Mouse (Mus musculus) hindbrain, postnatal 0 days (tissue): ENCODE data around the gene Pan3. TPM values are rescaled to one million over a fixed set of nuclear protein-coding genes. Genes with fewer than 3 reads are reported as not detected.
A peak's percentile ranks its signal among the peaks of the same experiment; 100 is the strongest.

ENCODE experiments used
- ATAC-seq: fragments of 200-750 bp; cut with Nextera tagmentation; 2 replicates; pipeline ENCODE4 v1.8.0; 2017; ENCODE audit warnings: mild to moderate bottlenecking, moderate TSS enrichment, moderate library complexity
- DNase-seq: peaks from one replicate; pipeline ENCODE4 v3.0.0-alpha.2; 2015; ENCODE audit warnings: low spot score
- H3K27ac ChIP-seq: fragments of 300-500 bp; sonication (generic); 2 replicates; pipeline ENCODE4 v1.5.1; 2014; ENCODE audit warnings: mild to moderate bottlenecking
- H3K27me3 ChIP-seq: fragments of 300-500 bp; sonication (generic); 2 replicates; pipeline ENCODE4 v1.6.1; 2014; ENCODE audit warnings: low read length, mixed read lengths; ENCODE audit not compliant: insufficient read depth
- H3K36me3 ChIP-seq: fragments of 300-500 bp; sonication (generic); 2 replicates; pipeline ENCODE4 v1.6.1; 2014; ENCODE audit warnings: low read length, mixed read lengths; ENCODE audit not compliant: insufficient read depth
- H3K4me1 ChIP-seq: fragments of 300-500 bp; sonication (generic); 2 replicates; pipeline ENCODE4 v1.6.1; 2014; ENCODE audit warnings: antibody characterized with exemption, low read length, mixed read lengths; ENCODE audit not compliant: insufficient read depth
- H3K4me2 ChIP-seq: fragments of 300-500 bp; sonication (generic); 2 replicates; pipeline ENCODE4 v1.6.1; 2014; ENCODE audit warnings: low read depth, mild to moderate bottlenecking, low read length, moderate library complexity, mixed read lengths
- H3K4me3 ChIP-seq: fragments of 300-500 bp; sonication (generic); 2 replicates; pipeline ENCODE4 v1.5.1; 2014; ENCODE audit warnings: low read length
- H3K9ac ChIP-seq: fragments of 300-500 bp; sonication (generic); replicated peaks from 2 replicates; pipeline ENCODE4 v1.6.1; 2014; ENCODE audit warnings: mild to moderate bottlenecking, low read length, moderate library complexity, mixed read lengths
- H3K9me3 ChIP-seq: fragments of 300-500 bp; sonication (generic); 2 replicates; pipeline ENCODE4 v1.6.1; 2016; ENCODE audit warnings: low read length, mixed read lengths
- CTCF ChIP-seq: IDR thresholded peaks from 2 replicates; pipeline ENCODE4 v1.5.1; 2016; ENCODE audit warnings: antibody characterized with exemption, control low read depth, low read depth
- WGBS: fragments of 180-500 bp; shearing (Covaris S2); extraction: QIAGEN DNeasy Blood & Tissue Kit; methylation state at CpG from one replicate; pipeline ENCODE4 v1.1.7; 2014; 5-methylcytosine and 5-hydroxymethylcytosine counted together
- polyA plus RNA-seq: library from polyadenylated mRNA; unstranded; fragments of >200 nt; fragmentation: Nextera tagmentation; extraction: Ambion mirVana; gene quantifications from 2 replicates; pipeline ENCODE4 v1.2.1, GENCODE M21; 2015
- total RNA-seq: library from RNA; depleted of rRNA; stranded (reverse); fragments of >200 nt; gene quantifications from 2 replicates; pipeline ENCODE4 v1.2.3, GENCODE M21; 2014

Gene Pan3
- total and polyA plus RNA-seq, 2 experiments from 2014 or later: 53.9 to 80.5 TPM

DNA sequence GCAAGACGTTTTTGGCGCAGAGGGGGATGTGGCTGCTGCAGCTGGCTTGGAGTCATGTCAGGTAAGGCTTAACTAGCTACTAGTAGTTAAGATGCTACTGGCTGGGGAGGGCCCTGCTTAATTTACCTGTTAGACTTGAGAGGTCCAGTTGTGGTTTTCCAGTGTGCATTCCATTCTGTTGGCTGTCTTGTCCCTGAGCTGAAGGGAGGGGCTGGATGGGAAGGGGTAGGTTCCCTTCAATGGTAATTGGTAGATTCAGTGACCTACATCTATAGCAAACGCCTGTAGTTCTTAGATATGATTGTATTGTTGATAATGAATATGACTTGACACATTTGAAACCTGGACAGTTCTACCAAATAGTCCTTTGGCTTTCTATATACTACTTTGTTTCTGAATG lies 62.5 kb downstream of the Pan3 start:
- H3K4me1 ChIP-seq: no peaks in the 10 kb centered on the region
- no peak overlapping the region for H3K27ac ChIP-seq
- no peak for TF ChIP-seq CTCF
- no peaks in the 10 kb centered on the region for H3K27me3 ChIP-seq
- H3K9ac ChIP-seq: no peak overlapping the region
- DNase-seq (no peak), ATAC-seq (no peak)
- WGBS: 87% methylated on average over 3 of the region's 3 CpGs
- no peak overlapping the region for H3K4me3 ChIP-seq
- H3K36me3 ChIP-seq: no peaks in the 10 kb centered on the region
- no peak overlapping the region for H3K4me2 ChIP-seq
- H3K9me3 ChIP-seq: no peaks in the 10 kb centered on the region

DNA sequence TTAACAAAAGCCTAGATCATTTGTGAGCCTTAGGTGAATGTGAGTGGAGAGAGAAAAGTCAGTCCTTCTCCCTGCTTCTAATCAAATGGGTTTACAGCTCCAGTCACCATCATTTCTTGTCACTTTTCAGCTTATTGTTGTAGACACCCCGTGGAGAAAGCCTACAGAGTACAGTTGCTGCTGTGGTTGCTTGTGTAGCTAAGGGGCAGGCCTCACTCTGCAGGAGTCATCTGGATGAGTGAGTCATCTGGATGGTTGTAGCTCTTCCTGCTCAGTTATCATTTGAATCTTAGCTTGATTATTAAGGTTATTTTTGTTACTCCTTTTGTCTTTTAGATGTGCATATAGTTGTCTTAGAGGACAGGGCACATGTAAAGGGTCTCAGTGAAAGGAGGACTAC lies 63.2 kb downstream of the Pan3 start:
- 50% methylated on average over 1 of the region's 1 CpGs for WGBS
- TF ChIP-seq CTCF: no peak
- DNase-seq: no peak

GRCm38 (mm10) chr5:147493685-147494084 lies 63.7 kb downstream of the Pan3 start:
- Histone ChIP-seq H3K4me2 (no peak overlapping the region), H3K4me3 (no peak overlapping the region), H3K4me1 (no peaks in the 10 kb centered on the region), H3K9ac (no peak overlapping the region), H3K27me3 (no peaks in the 10 kb centered on the region), H3K27ac (no peak overlapping the region), H3K9me3 (no peaks in the 10 kb centered on the region), H3K36me3 (no peaks in the 10 kb centered on the region)
- TF ChIP-seq CTCF: no peak
- no peak for ATAC-seq
- 93% methylated on average over 8 of the region's 8 CpGs for WGBS
- no peak for DNase-seq

More for the DNA sequence above, 63.2 kb downstream of the Pan3 start:
- Histone ChIP-seq H3K36me3 (no peaks in the 10 kb centered on the region), H3K4me1 (no peaks in the 10 kb centered on the region), H3K4me2 (no peak overlapping the region), H3K9ac (no peak overlapping the region), H3K4me3 (no peak overlapping the region), H3K27me3 (no peaks in the 10 kb centered on the region), H3K9me3 (no peaks in the 10 kb centered on the region), H3K27ac (no peak overlapping the region)
- no peak for ATAC-seq

- no peak for ATAC-seq
- 91% methylated on average over 4 of the region's 4 CpGs for WGBS
Observed at GRCm38 (mm10) chr5:147494388-147494787, 64.4 kb downstream of the Pan3 start.

DNA sequence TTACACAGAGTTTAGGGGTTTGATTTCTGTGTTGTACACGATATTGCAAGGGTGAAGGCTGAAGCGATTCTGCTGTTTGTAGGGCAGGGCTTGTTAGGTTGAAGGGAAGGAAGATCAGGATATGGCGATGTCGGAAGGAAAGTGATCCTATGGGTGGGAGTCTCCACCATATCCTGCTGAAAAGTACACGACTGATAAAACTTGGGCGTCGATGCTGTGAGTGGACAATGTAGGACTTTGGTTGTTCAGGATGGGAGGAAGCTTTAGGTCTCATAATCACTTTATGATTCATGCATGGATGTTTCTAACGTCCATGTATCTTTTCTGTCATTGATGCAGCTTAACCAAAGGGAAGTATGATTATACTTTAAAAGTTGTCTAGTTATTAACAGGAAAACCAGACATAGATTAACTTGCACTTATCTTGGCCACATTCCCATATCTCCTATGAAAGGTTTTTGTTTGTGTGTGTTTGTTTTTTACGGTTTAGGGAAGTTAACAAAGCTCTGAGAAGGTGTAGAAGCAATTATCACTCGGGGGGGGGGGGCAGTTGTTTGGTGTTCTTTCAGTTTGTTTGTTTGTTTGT lies 64.9 kb downstream of the Pan3 start:
- Histone ChIP-seq H3K4me1 (no peaks in the 10 kb centered on the region), H3K4me2 (no peak overlapping the region), H3K27ac (no peak overlapping the region), H3K36me3 (no peaks in the 10 kb centered on the region), H3K9ac (no peak overlapping the region), H3K4me3 (no peak overlapping the region), H3K9me3 (no peaks in the 10 kb centered on the region), H3K27me3 (no peaks in the 10 kb centered on the region)
- 89% methylated on average over 10 of the region's 10 CpGs for WGBS
- no peak for ATAC-seq
- DNase-seq: no peak
- no peak for TF ChIP-seq CTCF

More at GRCm38 (mm10) chr5:147494388-147494787, 64.4 kb downstream of the Pan3 start:
- no peak for DNase-seq
- no peak overlapping the region for H3K4me2 ChIP-seq
- H3K9me3 ChIP-seq: no peaks in the 10 kb centered on the region
- no peak overlapping the region for H3K27ac ChIP-seq
- H3K27me3 ChIP-seq: no peaks in the 10 kb centered on the region
- H3K4me3 ChIP-seq: no peak overlapping the region
- no peak overlapping the region for H3K9ac ChIP-seq
- no peak for TF ChIP-seq CTCF
- H3K36me3 ChIP-seq: no peaks in the 10 kb centered on the region
- H3K4me1 ChIP-seq: no peaks in the 10 kb centered on the region

DNA sequence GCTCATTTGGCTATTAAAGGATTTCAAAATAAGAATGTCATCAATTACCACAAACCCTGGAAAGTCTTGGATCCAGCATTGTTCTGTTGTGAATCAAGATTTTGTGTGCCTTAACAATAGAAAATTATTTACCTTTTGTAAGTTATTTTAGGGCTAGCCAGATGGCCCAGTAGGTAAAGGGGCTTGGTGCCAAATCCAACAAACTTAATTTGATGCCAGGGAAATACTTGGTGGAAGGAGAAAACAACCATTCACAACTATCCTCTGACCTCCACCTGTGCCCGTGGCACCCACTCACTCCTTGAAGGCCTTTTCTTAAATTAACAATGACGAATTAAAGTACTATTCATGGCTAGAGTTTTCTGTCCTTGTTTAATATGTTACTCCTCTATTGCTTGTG lies 66.0 kb downstream of the Pan3 start:
- Histone ChIP-seq H3K27ac (no peak overlapping the region), H3K4me3 (no peak overlapping the region), H3K9me3 (no peaks in the 10 kb centered on the region), H3K4me2 (no peak overlapping the region), H3K4me1 (no peaks in the 10 kb centered on the region), H3K36me3 (no peaks in the 10 kb centered on the region), H3K9ac (no peak overlapping the region), H3K27me3 (no peaks in the 10 kb centered on the region)
- ATAC-seq (no peak), DNase-seq (no peak)
- no peak for TF ChIP-seq CTCF
- 82% methylated on average over 2 of the region's 2 CpGs for WGBS

- ATAC-seq: no peak
- Histone ChIP-seq H3K9me3 (no peaks in the 10 kb centered on the region), H3K9ac (no peak overlapping the region), H3K4me3 (no peak overlapping the region), H3K4me1 (no peaks in the 10 kb centered on the region), H3K27me3 (no peaks in the 10 kb centered on the region), H3K36me3 (no peaks in the 10 kb centered on the region), H3K4me2 (no peak overlapping the region), H3K27ac (no peak overlapping the region)
- DNase-seq: peak; percentile 8
- 62% methylated on average over 4 of the region's 4 CpGs for WGBS
- no peak for TF ChIP-seq CTCF
Observed at GRCm38 (mm10) chr5:147496921-147497320, 67.0 kb downstream of the Pan3 start.
